Mouse (Mus musculus) layer of hippocampus, postnatal 25 days (tissue): ENCODE measurements around the gene 4930544G11Rik. TPM values are rescaled to one million over a fixed set of nuclear protein-coding genes. Genes with fewer than 3 reads are reported as not detected.

ENCODE experiments used
- DNase-seq, 2 experiments: peaks; one replicate each; pipeline ENCODE4 v3.0.0; 2022; ENCODE audit warnings: mixed read lengths in 2 of 2, low spot score in 1 of 2; ENCODE audit errors: extremely low spot score in 1 of 2
- total RNA-seq, 2 experiments: library from RNA; stranded (reverse); gene quantifications; 2 replicates each; pipeline ENCODE4 v1.2.3; 2021

Gene 4930544G11Rik
- total RNA-seq = not detected

- no peak for DNase-seq
These were observed at the start of gene 4930544G11Rik for GRCm38 (mm10) chr6:65952309-65952708. Gene 4930544G11Rik, plus strand, starts transcription at chr6:65952609.

DNA sequence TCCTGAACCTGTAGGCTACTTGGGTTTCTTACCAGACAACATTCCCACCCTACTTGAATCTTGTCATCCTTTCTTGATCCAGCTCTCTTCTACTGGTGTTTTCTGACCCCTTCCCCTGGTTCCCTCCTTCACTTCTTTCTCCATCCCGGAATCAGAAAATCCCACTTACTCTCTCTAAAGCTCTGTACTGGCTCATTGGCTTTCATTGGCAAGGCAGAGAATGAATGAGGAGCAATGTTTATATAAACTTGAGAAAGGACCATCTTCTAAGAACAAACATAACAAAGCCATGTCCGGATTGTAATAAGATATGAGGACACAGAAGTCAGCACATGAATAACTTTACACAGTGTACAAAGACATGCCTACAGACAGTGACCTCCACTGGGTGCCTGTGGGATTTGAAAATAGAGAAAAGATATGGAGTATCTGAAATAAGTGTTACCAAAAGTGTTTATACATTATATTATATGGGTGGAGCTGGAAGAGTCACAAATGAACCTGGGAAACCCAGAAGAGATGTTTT lies 45.7 kb upstream of the 4930544G11Rik start:
- no peak for DNase-seq

- no peak for DNase-seq
These were observed 37.0 kb upstream of the 4930544G11Rik start for GRCm38 (mm10) chr6:65915421-65915820.

DNA sequence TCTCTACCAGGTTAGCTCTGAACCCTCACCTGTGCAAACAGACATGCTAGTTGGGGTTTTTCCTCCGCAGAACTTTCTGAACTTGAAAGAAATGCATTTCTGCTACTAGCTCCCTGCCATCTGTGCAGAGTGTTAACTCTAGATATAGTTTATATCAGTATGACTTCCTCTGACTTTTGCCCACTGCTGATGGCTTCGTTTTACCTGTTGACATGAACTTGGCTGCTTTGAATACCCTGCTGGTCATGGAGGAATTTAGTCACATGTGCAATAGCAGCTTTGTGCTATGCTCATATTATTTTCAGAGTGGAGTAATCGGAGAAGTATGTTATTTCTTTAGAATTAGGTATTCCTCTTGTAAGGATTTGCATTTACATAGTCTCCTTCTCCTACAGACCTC lies 30.7 kb upstream of the 4930544G11Rik start:
- no peak for DNase-seq

DNA sequence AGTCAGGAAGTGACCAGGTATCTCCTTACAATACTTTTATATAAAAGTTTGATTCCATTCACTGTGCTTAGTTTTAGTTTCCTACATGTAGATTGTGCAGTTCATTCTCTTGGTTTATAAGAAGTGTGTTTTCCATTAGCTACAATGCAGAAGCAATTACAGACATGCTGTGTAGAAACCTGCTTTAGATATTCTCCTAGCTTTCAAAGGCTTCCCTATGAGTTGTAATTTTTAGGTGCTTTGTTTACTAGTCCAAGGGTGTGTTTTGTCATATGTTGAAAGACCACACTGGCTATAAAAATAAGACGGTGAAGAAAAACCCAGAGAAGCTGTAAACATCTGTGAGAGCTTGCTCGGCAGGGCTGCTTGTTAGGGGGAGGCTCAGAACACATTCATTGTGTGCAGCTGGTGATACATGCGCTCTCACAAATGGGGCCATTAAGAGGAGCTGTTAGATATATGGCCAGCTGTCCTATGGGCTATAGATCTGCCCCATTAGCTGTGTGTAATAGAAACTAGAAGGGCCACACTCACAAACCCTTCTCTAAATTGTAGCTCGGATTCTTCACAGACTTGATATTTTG lies 28.8 kb upstream of the 4930544G11Rik start:
- no peak for DNase-seq

GRCm38 (mm10) chr6:65925737-65926333 lies 26.6 kb upstream of the 4930544G11Rik start:
- DNase-seq = no peak

DNA sequence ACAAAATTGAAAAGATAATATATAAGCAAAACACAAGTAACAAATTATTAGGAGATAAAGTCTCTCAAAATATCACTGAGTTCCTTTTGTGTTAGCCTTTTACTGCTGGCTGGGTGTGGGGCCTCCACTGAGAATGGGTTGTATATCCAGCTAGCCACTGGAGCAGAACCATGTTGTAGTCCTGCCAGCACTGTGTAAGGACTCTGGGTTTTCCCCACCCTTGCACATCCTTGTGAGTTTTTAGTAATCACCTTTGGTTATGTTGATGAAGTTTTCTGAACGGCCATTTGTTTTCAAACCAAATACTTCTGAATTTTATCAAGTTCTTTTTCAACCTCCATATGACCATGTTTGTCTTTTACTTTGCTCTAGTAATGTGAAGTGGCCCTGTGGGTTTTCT lies 21.9 kb upstream of the 4930544G11Rik start:
- DNase-seq = no peak

DNA sequence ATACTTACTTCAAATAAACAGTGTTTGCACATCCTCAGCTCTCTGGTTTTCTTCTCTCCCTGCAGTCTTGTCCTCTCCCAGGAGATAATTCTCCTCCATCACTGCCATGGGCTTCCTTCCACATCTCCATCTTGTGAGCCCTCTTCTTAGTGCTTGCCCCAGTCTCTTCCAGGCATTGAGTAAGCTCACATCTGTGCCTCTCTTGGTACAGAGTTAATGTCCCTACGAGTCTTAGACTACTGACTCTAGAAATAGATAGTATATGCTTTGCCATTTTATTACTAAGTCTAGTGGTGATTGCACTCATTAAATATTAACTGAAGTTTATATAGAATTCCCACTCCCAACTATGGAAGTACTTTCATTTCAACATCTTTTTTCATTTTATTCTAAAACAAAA lies 19.6 kb upstream of the 4930544G11Rik start:
- no peak for DNase-seq

- no peak for DNase-seq
These were observed 19.2 kb upstream of the 4930544G11Rik start for GRCm38 (mm10) chr6:65933177-65933576.

DNA sequence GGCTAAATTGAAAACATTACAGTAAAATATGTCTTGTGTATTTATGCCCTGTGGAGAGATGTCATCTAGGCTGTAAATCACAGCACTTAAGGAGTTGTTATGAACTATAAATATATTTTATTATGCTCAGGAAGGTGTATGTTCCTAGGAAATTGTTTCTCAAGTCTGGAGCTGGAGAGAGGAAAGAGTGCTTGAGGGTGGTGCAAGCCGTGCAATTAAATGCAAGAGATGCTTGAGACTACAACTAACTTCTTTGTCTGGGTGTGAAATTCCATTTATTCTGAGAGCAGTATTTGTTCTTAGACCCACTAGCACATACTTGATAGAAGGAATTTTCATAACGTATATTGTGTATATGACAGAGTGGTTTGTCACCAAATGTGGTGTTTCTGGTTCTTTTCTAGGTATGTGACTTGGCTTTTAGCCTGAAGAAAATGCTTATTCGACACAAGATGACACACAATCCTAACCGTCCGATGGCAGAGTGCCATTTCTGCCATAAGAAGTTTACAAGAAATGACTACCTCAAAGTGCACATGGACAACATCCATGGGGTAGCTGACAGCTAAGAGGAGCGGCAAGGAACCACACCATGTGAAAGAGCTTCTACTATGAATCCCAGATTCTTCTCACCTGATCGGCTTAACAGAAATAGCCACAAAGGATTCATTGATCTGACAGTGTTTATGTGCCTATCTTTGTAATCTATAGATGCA lies 16.7 kb upstream of the 4930544G11Rik start:
- DNase-seq = no peak

GRCm38 (mm10) chr6:65950492-65950891 lies 1.9 kb upstream of the 4930544G11Rik start:
- no peak for DNase-seq

DNA sequence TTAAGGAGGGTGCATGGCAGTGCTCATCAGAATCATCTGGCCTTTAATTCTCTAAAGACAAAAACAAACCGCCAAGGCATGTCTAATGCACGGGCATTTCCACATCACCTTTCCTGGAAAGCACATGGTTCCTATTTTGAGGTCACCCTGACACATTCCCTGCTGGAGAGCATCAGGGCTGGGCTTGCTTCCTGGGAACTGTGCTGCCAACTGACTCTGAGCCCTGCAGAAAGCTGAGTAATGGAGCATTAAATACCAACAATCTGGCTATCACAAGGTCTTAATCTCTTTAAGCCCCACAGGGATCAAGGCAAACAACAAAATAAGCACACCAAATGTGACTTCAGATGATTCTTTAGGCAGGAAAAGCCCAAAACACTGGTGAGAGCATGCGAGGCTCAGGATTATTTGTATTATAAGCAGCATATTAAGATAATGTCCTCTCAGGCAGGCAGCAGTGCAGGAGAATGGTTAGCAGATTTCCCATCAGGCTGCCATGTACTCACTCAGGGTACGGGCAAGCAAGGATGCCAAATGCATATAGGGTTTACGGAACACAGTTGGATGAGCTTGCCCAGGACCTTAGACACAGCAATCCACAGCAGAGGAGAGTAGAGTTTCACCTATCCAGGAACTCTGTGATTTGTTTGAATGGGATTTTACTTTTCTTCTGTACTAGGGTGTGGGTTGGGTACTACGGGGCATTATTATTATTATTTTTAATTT lies 17.1 kb downstream of the 4930544G11Rik start:
- DNase-seq = no peak

- no peak for DNase-seq
These were observed 18.0 kb downstream of the 4930544G11Rik start for GRCm38 (mm10) chr6:65970410-65970809.

- DNase-seq = no peak
These were observed 39.7 kb downstream of the 4930544G11Rik start for GRCm38 (mm10) chr6:65992081-65992480.

DNA sequence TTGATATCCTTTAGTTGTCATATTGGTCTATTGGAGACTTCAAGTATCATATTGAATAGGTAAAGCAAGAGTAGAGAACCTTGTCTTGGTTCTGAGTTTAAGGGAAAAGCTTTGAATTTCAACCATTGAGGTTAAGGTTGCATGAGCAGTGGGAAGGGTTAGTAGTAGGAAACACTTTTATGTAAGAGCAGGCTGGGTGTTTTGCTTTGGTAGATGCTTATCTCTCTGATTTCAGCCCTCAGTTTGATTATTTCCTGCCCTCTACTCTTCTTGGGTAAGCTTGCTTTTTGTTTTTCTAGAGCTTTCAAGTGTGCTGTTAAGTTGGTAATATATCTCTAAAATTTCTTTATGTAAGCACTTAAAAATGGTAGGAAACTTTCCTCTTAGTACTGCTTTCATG lies 45.9 kb downstream of the 4930544G11Rik start:
- no peak for DNase-seq

Other genes starting within 250 kb of the 4930544G11Rik start
- 10 to 100 TPM; 23.0 to 24.7 TPM for gene Prdm5, start 173.6 kb upstream of the 4930544G11Rik start, total RNA-seq